Mouse (Mus musculus) lung, postnatal 10 days (tissue): ENCODE data around the gene Rcor1.
A peak's percentile ranks its signal among the peaks of the same experiment; 100 is the strongest.
"Not testable (repeated sequence)": the region's sequence is repeated elsewhere in the genome, so short reads cannot be mapped to it uniquely, and the experiment has no call there.

Source experiments
- DNase-seq: peaks from one replicate; pipeline ENCODE4 v3.0.0; 2021

Rcor1 gene

DNA sequence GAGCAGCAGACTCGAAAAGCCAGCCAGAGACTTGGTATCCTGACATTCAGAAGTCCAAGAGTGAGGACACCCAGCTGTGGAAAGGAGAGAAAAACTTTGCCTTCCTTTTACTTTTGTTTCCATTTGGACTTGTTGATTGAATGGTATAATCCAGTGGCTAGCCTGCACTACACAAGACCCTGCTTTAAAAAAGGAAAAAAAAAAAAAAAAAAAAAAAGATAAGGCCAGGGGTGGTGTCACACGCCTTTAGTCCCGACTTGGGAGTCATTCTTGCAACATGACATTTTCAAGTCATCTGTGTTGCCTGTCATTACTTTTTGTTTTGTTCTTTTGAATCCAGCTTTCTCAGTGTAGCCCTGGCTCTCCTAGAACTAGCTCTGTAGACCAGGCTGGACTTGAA is 17.6 kb upstream of the Rcor1 start:
- DNase-seq = no peak

DNA sequence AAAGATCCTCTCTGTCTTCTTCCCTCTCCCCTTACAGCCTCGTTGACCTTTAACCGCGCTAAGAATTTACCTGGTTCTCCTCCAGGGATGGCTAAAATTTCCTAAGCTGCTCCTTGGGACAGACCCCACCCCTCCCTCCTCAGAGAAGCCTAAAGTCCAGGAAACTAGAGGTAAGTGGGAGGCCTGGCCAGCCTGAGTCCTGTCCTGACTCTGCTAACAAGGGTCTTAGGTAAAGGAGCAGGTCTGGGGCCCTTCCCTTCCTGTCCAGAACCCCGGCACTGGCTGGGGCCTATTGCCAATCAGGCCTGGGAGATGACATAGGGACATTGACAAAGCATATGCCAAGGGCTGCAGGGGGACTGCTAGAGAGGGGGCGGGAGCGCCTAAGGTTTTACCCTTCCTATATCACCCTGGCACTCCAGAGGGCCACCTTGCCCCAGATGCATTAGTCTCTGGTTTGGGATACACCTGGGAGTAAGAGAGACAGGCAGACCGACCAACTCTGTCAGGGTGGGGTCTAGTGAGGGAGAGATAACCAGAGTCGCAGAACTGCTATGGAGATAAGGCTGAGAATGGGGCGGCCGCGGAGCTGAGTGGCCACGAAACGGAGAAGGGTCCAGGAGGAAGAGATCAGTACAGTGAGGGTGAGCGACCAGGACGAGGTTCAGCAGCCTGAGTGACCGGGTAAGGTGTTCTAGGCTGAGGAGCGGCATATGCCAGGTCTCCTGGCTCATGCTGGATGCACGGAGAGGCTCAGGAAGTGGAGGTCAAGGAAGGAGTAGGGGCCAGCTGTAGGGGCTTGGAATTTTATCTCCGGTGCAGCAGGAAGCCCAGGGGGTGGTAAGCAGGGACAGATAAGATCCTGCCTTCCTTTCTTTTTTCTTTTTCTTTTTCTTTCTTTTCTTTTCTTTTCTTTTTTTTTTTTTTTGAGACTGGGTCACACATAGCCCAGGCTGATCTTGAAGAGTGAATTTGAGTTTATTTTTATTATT is 10.7 kb upstream of the Rcor1 start:
- no peak for DNase-seq

DNA sequence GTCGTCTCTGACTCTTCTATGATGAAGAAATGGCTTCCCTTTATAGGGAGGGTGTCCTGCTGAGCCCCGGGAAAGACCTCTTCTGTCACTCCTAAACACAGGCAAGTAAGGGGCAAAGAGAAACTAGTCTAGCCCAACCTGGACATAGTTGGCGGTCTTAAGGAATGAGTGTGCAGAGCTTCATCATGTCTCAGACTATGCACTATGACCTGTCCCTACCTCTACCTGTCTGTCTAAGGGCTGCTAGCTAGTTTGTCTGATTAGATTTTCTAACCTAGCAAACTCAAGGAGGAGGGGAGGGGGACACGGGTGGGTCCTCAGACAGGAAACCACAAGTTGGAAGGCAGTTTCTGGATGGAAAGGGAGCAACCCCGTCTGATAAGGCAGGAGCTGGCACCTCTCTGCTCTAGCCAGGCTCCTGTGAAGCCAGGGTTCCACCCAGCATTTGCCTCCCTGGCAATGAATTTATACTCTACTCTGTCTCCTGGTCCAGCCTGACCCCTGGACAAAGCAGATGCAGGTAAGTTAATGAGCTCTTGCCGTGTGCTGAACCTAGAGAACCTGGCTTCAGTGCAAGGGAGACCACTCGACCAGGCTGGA is 9.8 kb upstream of the Rcor1 start:
- DNase-seq = no peak

DNA sequence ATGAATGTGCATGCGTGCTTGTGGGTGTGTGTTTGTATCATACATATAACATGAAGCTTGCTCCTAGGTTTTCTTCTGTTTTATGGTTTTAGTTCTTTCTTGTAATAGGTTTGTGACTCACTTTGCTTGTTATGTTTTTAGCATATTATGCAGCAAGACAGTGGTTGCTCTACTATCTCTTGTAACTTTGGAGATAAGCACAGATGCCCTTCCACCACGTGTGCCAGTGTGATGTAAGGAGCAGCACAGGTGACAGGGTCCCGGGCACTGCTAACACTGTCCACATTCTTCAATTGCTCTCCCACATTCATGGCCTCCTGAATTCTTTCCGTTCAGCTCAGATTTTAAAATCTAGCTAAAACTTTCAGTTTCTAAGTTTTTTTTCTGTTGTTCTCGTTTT is 6.3 kb upstream of the Rcor1 start:
- DNase-seq = no peak

DNA sequence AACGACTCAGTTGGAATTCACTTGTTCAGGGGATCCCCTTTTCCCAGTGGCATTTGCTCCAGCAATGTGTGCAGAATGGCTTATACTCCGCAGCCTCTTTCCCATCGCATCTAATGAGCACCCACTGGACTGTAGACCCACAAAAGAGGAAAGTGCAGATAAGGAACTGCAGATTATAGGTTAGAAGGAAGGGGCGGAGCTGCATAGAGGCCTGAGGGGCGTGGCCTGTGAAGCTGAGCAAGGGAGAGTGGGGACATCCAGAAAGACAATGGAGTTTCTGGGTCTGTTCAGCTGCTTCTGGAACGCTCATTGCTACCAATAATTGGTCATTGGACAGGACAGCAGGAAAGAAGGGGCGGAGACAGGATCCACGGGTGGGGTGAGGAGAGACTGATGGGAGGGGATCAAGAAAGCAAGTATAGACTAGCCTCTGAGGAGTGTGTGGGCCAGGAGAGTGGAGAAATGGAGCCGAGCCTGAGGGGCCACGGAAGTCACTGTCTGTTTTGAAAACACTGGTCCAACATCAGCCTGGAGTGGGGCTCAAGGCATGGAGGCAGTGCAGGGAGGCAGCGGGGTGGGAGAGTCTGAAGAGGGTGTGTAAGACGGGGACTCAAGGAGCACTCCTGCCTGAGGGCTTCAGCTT is 3.8 kb upstream of the Rcor1 start:
- DNase-seq = peak; percentile 61

DNA sequence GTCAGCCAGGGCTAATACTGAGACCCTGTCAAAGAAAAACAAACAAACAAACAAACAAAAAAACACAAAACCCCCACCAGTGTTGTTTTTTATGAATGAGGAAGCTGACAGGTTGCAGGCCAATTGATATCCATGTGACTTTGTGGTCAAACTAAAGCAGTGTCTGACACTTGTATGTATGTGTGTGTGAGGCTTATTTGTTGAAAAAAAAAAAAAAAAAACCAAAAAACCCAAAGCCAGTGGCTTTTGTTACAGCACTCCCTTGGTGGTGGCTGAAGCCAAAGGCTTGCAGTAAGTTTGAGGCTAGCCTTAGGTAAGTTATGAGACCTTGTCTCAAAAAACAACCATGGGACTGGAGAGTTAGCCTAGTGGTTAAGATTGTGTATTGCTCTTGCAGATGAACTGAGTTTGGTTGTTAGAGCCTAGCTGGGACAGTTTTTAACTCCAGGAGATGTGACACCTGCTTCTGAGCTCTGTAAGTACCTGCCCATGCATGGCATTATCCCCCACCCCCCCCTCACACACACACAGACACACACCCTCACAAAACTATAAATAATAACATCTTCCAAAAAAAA is 2.9 kb upstream of the Rcor1 start:
- DNase-seq = no peak

- peak; percentile 54 for DNase-seq
Measured at GRCm38 (mm10) chr12:111037241-111038180, 1.6 kb upstream of the Rcor1 start.

GRCm38 (mm10) chr12:111038231-111038975 is 748 bp upstream of the Rcor1 start:
- peak; percentile 65 for DNase-seq

GRCm38 (mm10) chr12:111039771-111040530 is 800 bp downstream of the Rcor1 start:
- peak; percentile 42 for DNase-seq

- no peak for DNase-seq
Measured at GRCm38 (mm10) chr12:111040531-111040860, 1.3 kb downstream of the Rcor1 start.

- peak; percentile 66 for DNase-seq
Measured at GRCm38 (mm10) chr12:111041196-111041595, 2.0 kb downstream of the Rcor1 start.

DNA sequence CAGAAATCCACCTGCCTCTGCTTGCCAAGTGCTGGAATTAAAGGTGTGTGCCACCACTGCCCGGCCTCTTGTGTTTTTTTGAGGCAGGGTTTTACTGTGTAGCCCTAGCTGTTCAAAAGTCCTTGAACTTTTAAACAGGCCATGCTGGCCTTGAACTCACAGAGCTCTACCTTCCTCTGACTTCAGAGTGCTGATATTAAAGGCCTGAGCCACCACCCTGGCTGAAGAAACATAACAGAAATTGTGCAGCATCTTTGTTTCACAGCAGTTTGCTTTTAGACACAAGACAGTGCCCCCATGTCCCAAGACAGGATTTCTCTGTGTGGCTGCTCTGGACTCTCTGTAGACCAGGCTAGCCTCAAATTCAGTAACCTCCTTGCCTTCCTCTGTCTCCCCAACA is 3.2 kb downstream of the Rcor1 start:
- no peak for DNase-seq

DNA sequence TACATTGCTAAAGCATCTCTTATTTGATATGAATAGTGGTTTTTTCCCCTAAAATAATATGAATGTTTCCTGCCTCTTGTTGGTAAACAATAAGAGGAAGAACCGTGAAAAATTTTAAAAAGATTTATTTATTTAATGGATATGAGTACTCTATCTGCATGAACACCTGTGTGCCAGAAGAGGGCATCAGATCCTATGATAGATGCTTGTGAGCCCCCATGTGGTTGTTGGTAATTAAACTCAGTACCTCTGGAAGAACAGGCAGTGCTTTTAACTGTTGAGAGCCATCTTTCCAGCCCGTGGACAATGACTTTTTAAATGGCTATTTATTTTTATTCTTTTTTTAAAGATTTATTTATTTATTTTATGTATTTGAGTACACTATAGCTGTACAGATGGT is 5.7 kb downstream of the Rcor1 start:
- DNase-seq = no peak

- no peak for DNase-seq
Measured at GRCm38 (mm10) chr12:111046866-111047265, 7.7 kb downstream of the Rcor1 start.

DNA sequence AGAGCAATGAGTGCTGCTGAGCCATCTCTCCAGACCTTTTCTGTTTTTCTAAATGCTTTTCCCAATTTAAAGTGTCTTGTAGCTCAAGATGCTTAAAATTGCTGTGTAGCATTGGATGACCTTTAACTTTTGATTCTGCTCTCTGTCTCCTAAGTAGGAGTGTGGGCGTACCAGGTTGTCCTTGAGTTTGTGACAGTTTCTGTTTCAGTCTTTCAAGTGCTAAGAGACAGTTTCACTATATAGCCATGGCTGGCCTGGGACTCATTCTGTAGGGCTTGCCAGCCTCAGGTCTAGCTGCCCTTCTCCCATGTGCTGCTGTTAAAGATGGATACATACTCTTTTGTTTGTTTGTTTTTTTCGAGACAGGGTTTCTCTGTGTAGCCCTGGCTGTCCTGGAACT is 9.1 kb downstream of the Rcor1 start:
- no peak for DNase-seq

GRCm38 (mm10) chr12:111050256-111050655 is 11.1 kb downstream of the Rcor1 start:
- no peak for DNase-seq

DNA sequence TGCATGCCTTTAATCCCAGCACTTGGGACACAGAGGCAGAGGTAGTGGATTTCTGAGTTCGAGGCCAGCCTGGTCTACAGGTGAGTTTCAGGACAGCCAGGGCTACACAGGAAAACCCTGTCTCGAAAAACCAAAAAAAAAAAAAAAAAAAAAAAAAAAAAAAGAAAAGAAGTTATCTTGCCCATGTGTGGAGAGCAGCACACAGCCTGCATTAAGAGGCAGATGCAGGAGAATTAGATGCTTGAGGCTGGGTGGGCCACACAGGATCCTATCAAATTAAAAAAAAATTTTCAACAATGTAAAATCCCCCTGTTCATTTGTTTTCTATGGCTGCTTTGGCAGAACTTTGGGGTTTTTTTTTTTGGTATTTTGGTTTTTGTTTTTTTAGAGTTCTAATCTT is 24.2 kb downstream of the Rcor1 start:
- no peak for DNase-seq

GRCm38 (mm10) chr12:111064220-111064619 is 25.1 kb downstream of the Rcor1 start:
- no peak for DNase-seq

GRCm38 (mm10) chr12:111065330-111065729 is 26.2 kb downstream of the Rcor1 start:
- no peak for DNase-seq

DNA sequence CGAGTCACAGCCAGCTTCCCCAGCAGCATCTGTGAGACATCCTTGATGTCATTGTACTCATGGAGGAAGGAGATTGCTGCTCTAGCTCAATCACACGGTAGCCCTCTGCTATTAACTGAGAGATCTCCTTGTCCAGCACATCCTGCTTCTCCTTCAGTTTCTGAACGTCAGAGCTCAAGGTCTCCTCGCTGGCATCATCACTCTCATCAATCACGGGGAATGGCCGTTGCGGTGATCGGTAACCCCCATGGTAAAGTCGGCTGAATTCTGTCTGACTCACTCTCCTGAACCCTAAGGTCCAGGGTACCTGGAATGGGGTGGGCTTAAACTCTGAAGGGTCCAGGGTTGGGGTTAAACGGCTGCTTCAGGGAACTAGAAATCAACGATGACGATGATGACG is 28.7 kb downstream of the Rcor1 start:
- DNase-seq = no peak

DNA sequence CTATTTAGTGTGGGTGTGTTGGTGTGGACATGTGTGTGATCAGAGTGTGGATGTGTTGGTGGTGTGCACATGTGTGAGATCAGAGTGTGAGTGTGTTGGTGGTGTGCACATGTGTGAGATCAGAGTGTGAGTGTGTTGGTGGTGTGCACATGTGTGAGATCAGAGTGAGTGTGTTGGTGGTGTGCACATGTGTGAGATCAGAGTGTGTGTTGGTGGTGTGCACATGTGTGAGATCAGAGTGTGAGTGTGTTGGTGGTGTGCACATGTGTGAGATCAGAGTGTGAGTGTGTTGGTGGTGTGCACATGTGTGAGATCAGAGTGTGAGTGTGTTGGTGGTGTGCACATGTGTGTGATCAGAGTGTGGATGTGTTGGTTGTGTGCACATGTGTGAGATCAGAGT is 30.1 kb downstream of the Rcor1 start:
- DNase-seq = not testable (repeated sequence)
